Mouse (Mus musculus): ENCODE measurements around the gene Medag. TPM values are rescaled to one million over a fixed set of nuclear protein-coding genes. Genes with fewer than 3 reads are reported as not detected.

Medag gene
- polyA plus RNA-seq, 1 experiment from 2014 or later: 0.21 TPM

DNA sequence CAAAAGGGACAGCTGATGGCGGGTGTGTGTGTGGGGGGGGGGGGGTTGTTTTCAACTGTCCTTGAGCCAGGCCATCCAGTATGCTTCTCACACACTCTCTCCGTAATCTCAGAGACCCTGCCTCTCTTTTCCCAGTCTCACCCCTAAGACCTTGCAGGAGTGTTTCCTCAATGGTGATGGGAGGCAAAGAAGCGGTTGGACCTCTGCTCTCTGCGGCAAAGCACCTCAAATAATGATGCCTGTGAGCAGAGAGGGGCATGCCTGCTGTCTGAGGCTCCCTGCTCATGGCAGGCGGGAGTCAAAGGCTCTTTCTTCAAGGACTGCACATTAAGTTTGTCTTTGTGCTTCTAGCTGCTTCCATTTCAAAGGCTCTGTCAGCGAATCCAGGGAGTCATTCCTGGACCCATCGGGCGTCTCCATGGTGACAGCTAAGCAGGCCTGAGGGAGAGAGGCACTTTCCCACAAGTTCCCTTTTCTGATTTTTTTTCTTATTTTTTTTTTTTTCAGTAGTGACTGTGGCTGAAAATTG lies 31.1 kb upstream of the Medag start:
- no peak overlapping the region for H3K4me3 ChIP-seq (ENCODE audit: low read depth, low read length)
- no peaks in the 10 kb centered on the region for H3K27me3 ChIP-seq (ENCODE audit: insufficient read depth, low read length)
- TF ChIP-seq CTCF (IDR thresholded peaks at IDR 0.05; ENCODE audit: low read depth) (no peak), EP300 (IDR thresholded peaks at IDR 0.05; ENCODE audit: low read depth) (no peak)
- no peak overlapping the region for H3K4me2 ChIP-seq (ENCODE audit: low read depth, low read length)
- no peaks in the 10 kb centered on the region for H3K9me3 ChIP-seq (ENCODE audit: low read length)
- 46% methylated on average over 8 of the region's 8 CpGs for WGBS (ENCODE audit: insufficient replicate concordance)
- H3K4me1 ChIP-seq (ENCODE audit: insufficient read depth): no peaks in the 10 kb centered on the region
- DNase-seq (no peak), ATAC-seq (no peak)
- no peaks in the 10 kb centered on the region for H3K36me3 ChIP-seq (replicated peaks; ENCODE audit: insufficient read depth, low read length)
- H3K9ac ChIP-seq (replicated peaks): no peak overlapping the region
- H3K27ac ChIP-seq (ENCODE audit: low read depth): no peak overlapping the region

DNA sequence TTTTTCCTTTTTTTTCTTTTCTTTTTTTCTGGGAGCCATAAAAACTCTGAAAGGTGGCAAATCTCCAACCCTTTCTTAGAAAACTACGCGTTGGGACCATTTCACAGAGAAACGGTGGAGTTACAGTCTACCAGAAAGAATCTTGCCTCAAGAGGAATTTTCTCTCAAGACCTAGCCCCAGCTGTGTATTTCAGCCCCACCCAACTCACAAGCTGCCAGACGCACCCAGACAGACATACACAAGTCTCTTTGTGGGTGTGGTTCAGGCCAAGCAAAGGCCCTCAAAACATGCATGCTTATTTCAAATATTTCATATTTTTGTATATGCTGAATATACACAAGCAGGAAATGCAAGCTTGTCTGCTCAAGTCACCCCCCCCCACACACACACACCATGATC lies 29.6 kb upstream of the Medag start:
- no peaks in the 10 kb centered on the region for H3K9me3 ChIP-seq (ENCODE audit: low read length)
- H3K4me2 ChIP-seq (ENCODE audit: low read depth, low read length): no peak overlapping the region
- H3K4me3 ChIP-seq (ENCODE audit: low read depth, low read length): no peak overlapping the region
- no peak for TF ChIP-seq EP300 (IDR thresholded peaks at IDR 0.05; ENCODE audit: low read depth)
- TF ChIP-seq CTCF (IDR thresholded peaks at IDR 0.05; ENCODE audit: low read depth): no peak
- DNase-seq (no peak), ATAC-seq (no peak)
- H3K4me1 ChIP-seq (ENCODE audit: insufficient read depth): no peaks in the 10 kb centered on the region
- WGBS (ENCODE audit: insufficient replicate concordance): 76% methylated on average over 4 of the region's 4 CpGs
- H3K36me3 ChIP-seq (replicated peaks; ENCODE audit: insufficient read depth, low read length): no peaks in the 10 kb centered on the region
- H3K27me3 ChIP-seq (ENCODE audit: insufficient read depth, low read length): no peaks in the 10 kb centered on the region
- H3K9ac ChIP-seq (replicated peaks): no peak overlapping the region
- H3K27ac ChIP-seq (ENCODE audit: low read depth): no peak overlapping the region

- H3K9me3 ChIP-seq (ENCODE audit: low read length): no peaks in the 10 kb centered on the region
- ATAC-seq: no peak
- no peaks in the 10 kb centered on the region for H3K36me3 ChIP-seq (replicated peaks; ENCODE audit: insufficient read depth, low read length)
- no peak overlapping the region for H3K9ac ChIP-seq (replicated peaks)
- no peaks in the 10 kb centered on the region for H3K27me3 ChIP-seq (ENCODE audit: insufficient read depth, low read length)
- H3K4me1 ChIP-seq (ENCODE audit: insufficient read depth): no peaks in the 10 kb centered on the region
- DNase-seq: no peak
- TF ChIP-seq EP300 (IDR thresholded peaks at IDR 0.05; ENCODE audit: low read depth): no peak
- TF ChIP-seq CTCF (IDR thresholded peaks at IDR 0.05; ENCODE audit: low read depth): no peak
- no peak overlapping the region for H3K4me3 ChIP-seq (ENCODE audit: low read depth, low read length)
- no peak overlapping the region for H3K4me2 ChIP-seq (ENCODE audit: low read depth, low read length)
- no peak overlapping the region for H3K27ac ChIP-seq (ENCODE audit: low read depth)
- 82% methylated on average over 5 of the region's 5 CpGs for WGBS (ENCODE audit: insufficient replicate concordance)
Observed at GRCm38 (mm10) chr5:149382601-149383000, 28.9 kb upstream of the Medag start.

- DNase-seq (no peak), ATAC-seq (no peak)
- no peak overlapping the region for H3K27ac ChIP-seq (ENCODE audit: low read depth)
- H3K4me2 ChIP-seq (ENCODE audit: low read depth, low read length): no peak overlapping the region
- TF ChIP-seq EP300 (IDR thresholded peaks at IDR 0.05; ENCODE audit: low read depth) (no peak), CTCF (IDR thresholded peaks at IDR 0.05; ENCODE audit: low read depth) (no peak)
- no peaks in the 10 kb centered on the region for H3K9me3 ChIP-seq (ENCODE audit: low read length)
- no peaks in the 10 kb centered on the region for H3K4me1 ChIP-seq (ENCODE audit: insufficient read depth)
- H3K27me3 ChIP-seq (ENCODE audit: insufficient read depth, low read length): no peaks in the 10 kb centered on the region
- H3K36me3 ChIP-seq (replicated peaks; ENCODE audit: insufficient read depth, low read length): no peaks in the 10 kb centered on the region
- H3K4me3 ChIP-seq (ENCODE audit: low read depth, low read length): no peak overlapping the region
- WGBS (ENCODE audit: insufficient replicate concordance): 76% methylated on average over 7 of the region's 7 CpGs
- H3K9ac ChIP-seq (replicated peaks): no peak overlapping the region
Observed at GRCm38 (mm10) chr5:149385228-149385961, 26.2 kb upstream of the Medag start.

DNA sequence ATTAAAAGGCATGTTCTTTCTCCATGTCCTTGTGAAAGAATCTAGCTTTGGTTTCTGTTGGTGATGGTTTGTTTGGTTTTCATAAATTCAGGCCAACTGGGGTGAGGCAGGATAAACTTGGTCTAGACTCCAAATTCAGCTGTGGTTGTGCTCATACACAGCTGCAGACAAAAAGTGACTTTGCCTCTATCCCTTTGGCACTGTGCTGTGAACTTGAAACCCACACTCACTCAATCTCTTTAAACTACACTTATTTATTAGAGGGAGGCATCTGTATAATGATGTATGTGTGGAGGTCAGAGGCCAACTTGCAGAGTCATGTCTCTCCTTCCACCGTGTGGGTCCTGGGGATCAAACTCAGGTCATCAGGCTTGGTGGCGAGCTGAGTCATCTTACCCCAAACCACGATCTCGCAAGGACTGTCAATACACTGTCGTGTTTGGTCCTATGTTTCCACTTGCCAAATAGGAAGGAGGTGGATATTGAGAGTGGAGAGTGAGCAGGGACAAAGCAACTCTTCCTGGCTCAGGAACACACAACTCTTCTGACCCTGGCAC lies 25.2 kb upstream of the Medag start:
- no peaks in the 10 kb centered on the region for H3K4me1 ChIP-seq (ENCODE audit: insufficient read depth)
- no peak for ATAC-seq

DNA sequence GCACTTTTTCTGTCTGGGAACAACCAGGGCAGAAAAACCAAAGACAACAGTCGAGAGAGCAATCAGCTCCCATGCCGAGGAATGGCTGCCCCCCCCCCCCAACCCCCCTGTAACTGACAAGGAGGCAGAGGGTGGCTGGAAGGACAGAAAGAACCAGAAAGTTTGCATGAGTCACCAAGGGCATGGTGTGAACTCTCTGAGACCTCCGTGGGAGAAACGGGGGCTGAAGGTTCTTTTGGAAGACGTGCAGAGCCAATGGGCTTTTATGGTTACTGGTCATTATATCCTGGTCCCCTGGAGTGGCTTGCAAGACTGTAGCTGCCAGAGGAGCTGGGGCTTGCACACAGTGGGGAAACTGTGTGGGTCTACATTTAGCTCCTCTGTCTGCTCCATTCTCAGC lies 22.6 kb upstream of the Medag start:
- Histone ChIP-seq H3K4me3 (ENCODE audit: low read depth, low read length) (no peak overlapping the region), H3K9me3 (ENCODE audit: low read length) (no peaks in the 10 kb centered on the region), H3K27ac (ENCODE audit: low read depth) (no peak overlapping the region), H3K4me2 (ENCODE audit: low read depth, low read length) (no peak overlapping the region), H3K27me3 (ENCODE audit: insufficient read depth, low read length) (no peaks in the 10 kb centered on the region), H3K4me1 (ENCODE audit: insufficient read depth) (no peaks in the 10 kb centered on the region), H3K36me3 (replicated peaks; ENCODE audit: insufficient read depth, low read length) (no peaks in the 10 kb centered on the region), H3K9ac (replicated peaks) (no peak overlapping the region)
- no peak for DNase-seq
- no peak for ATAC-seq
- WGBS (ENCODE audit: insufficient replicate concordance): 71% methylated on average over 5 of the region's 5 CpGs
- TF ChIP-seq CTCF (IDR thresholded peaks at IDR 0.05; ENCODE audit: low read depth): no peak
- no peak for TF ChIP-seq EP300 (IDR thresholded peaks at IDR 0.05; ENCODE audit: low read depth)

More for the DNA sequence above, 25.2 kb upstream of the Medag start:
- Histone ChIP-seq H3K27me3 (ENCODE audit: insufficient read depth, low read length) (no peaks in the 10 kb centered on the region), H3K4me2 (ENCODE audit: low read depth, low read length) (no peak overlapping the region), H3K9me3 (ENCODE audit: low read length) (no peaks in the 10 kb centered on the region), H3K4me3 (ENCODE audit: low read depth, low read length) (no peak overlapping the region), H3K36me3 (replicated peaks; ENCODE audit: insufficient read depth, low read length) (no peaks in the 10 kb centered on the region), H3K27ac (ENCODE audit: low read depth) (no peak overlapping the region), H3K9ac (replicated peaks) (no peak overlapping the region)
- TF ChIP-seq EP300 (IDR thresholded peaks at IDR 0.05; ENCODE audit: low read depth): no peak
- 45% methylated on average over 5 of the region's 5 CpGs for WGBS (ENCODE audit: insufficient replicate concordance)
- DNase-seq: no peak

All from liver, postnatal 0 days (tissue).